Mouse (Mus musculus) lung, embryonic 14.5 days (tissue): ENCODE measurements at regions not wholly inside any gene's neighbourhood (a gene's known extent, or its start where the extent isn't known, plus 50 kb on each side); places are given as distances from the start of the nearest gene placed in this dataset.

Experiments used
- ATAC-seq: fragments of 200-750 bp; cut with Nextera tagmentation; 2 replicates; pipeline ENCODE4 v1.8.0; 2017; ENCODE audit warnings: mild to moderate bottlenecking, moderate TSS enrichment, moderate library complexity; ENCODE audit not compliant: insufficient read depth
- DNase-seq: peaks from one replicate; pipeline ENCODE4 v3.0.0-alpha.2; 2015
- H3K27ac ChIP-seq: fragments of 300-500 bp; sonication (generic); 2 replicates; pipeline ENCODE4 v1.5.1; 2014; ENCODE audit warnings: low read depth, mild to moderate bottlenecking, moderate library complexity
- H3K27me3 ChIP-seq: fragments of 300-500 bp; sonication (generic); 2 replicates; pipeline ENCODE4 v1.6.1; 2014; ENCODE audit warnings: low read length, control low read depth; ENCODE audit not compliant: insufficient read depth
- H3K36me3 ChIP-seq: fragments of 300-500 bp; sonication (generic); 2 replicates; pipeline ENCODE4 v1.6.1; 2014; ENCODE audit warnings: control low read depth; ENCODE audit not compliant: insufficient read depth
- H3K4me1 ChIP-seq: fragments of 300-500 bp; sonication (generic); 2 replicates; pipeline ENCODE4 v1.6.1; 2014; ENCODE audit warnings: antibody characterized with exemption, control low read depth; ENCODE audit not compliant: insufficient read depth
- H3K4me2 ChIP-seq: fragments of 300-500 bp; sonication (generic); 2 replicates; pipeline ENCODE4 v1.6.1; 2014; ENCODE audit warnings: mild to moderate bottlenecking
- H3K4me3 ChIP-seq: fragments of 300-500 bp; sonication (generic); 2 replicates; pipeline ENCODE4 v1.5.1; 2014; ENCODE audit warnings: low read depth, low read length
- H3K9ac ChIP-seq: fragments of 300-500 bp; sonication (generic); 2 replicates; pipeline ENCODE4 v1.6.1; 2014
- H3K9me3 ChIP-seq: fragments of 300-500 bp; sonication (generic); 2 replicates; pipeline ENCODE4 v1.6.1; 2016; ENCODE audit warnings: low read depth, low read length, control low read depth
- CTCF ChIP-seq: IDR thresholded peaks from 2 replicates; pipeline ENCODE4 v1.5.1; 2016; ENCODE audit warnings: antibody characterized with exemption, low read depth
- WGBS: fragments of 180-500 bp; shearing (Covaris S2); extraction: QIAGEN DNeasy Blood & Tissue Kit; methylation state at CpG from one replicate; pipeline ENCODE4 v1.1.7; 2014; 5-methylcytosine and 5-hydroxymethylcytosine counted together

DNA sequence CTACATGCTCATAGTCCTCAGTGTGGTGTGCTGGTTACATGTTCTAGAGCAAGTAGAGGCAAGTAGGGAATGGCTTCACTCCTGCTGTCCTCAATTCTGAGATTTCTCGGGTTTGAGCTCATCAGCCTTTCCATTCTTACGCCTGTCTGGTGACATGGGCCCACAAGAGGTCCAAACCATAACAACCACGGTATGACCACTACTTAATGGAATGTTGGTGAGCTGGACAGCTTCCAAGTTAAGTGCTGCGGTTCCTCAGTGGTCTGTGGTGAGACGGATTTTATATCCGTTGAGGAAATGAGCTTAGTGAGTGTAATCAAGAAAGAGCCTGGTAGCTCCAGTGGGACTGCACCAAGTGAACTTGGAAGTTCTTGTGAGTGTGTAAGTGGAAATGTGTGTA is 381.6 kb downstream of the 1810013L24Rik start:
- Histone ChIP-seq H3K27me3 (no peaks in the 10 kb centered on the region), H3K36me3 (no peaks in the 10 kb centered on the region), H3K4me1 (no peaks in the 10 kb centered on the region), H3K27ac (no peak overlapping the region), H3K4me3 (no peak overlapping the region), H3K9ac (no peak overlapping the region), H3K9me3 (no peaks in the 10 kb centered on the region), H3K4me2 (no peak overlapping the region)
- no peak for ATAC-seq
- no peak for TF ChIP-seq CTCF
- peak; percentile 30 for DNase-seq
- WGBS = 40% methylated on average over 6 of the region's 6 CpGs

DNA sequence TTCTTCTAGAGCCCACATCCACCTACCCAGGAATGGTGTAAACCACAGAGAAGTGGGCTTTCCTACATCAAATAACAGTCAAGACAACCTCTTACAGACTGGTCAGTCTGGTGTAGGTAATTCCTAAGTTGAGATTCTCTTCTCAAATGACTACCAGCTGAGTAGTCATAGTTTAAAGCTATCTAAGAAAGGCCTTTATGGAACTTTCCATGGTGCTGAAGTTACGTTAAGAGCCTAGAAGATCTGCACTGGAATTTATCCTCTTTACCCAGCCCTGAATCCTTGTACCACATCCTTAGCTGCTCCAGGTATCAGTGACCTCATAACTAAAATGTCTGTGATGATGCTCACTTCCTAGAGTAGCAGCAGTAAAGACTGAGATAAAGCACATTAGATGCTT is 385.2 kb downstream of the 1810013L24Rik start:
- DNase-seq (peak; percentile 72), ATAC-seq (no peak)
- Histone ChIP-seq H3K4me3 (no peak overlapping the region), H3K9me3 (no peaks in the 10 kb centered on the region), H3K4me2 (no peak overlapping the region), H3K9ac (no peak overlapping the region), H3K27ac (no peak overlapping the region), H3K36me3 (no peaks in the 10 kb centered on the region), H3K27me3 (no peaks in the 10 kb centered on the region), H3K4me1 (no peaks in the 10 kb centered on the region)
- WGBS = 36% methylated on average over 1 of the region's 1 CpGs
- no peak for TF ChIP-seq CTCF

DNA sequence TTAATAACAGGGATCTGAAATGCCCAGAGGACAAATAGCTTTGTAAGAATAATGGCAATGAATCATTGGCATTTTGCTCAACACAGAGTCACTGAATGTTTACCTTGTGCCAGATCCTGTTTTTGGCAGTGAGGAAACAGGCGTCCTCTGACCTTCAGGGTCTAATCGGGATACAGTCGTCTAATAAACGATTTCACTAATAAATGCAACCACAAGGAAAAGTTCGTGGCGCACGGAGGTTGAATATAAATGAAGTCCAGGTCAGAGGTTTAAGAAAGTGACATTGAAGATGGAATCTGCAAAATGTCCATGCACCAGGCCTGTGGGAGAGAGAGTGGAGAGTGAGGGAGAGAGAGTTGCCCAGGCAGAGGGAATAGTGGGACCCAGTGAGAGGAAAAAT is 387.5 kb downstream of the 1810013L24Rik start:
- Histone ChIP-seq H3K9me3 (no peaks in the 10 kb centered on the region), H3K27me3 (no peaks in the 10 kb centered on the region), H3K36me3 (no peaks in the 10 kb centered on the region), H3K27ac (no peak overlapping the region), H3K4me3 (no peak overlapping the region), H3K4me2 (no peak overlapping the region), H3K9ac (no peak overlapping the region), H3K4me1 (no peaks in the 10 kb centered on the region)
- TF ChIP-seq CTCF = no peak
- ATAC-seq (no peak), DNase-seq (no peak)
- WGBS = 70% methylated on average over 7 of the region's 7 CpGs

DNA sequence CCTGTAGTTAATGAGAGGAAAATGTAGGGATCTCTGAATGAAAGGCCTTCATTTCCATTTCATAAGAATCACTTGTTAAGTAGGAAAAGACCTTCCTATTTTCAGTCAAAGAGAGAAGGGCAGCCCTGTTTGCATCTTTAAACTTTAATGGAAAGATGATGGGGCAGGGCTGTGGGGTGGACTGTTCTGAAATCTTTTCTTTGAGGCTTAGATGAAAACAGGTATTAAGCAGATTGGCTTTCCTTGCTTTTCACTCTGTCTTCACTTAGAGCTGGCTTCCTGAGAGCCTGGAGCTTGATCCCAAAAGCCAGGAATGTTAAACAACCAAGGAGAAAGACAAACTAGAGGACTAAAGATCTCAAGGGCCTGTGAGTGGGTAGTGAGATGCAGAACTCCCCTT is 400.3 kb downstream of the 1810013L24Rik start:
- Histone ChIP-seq H3K4me3 (no peak overlapping the region), H3K9me3 (no peaks in the 10 kb centered on the region), H3K9ac (no peak overlapping the region), H3K36me3 (no peaks in the 10 kb centered on the region), H3K27ac (no peak overlapping the region), H3K4me1 (no peaks in the 10 kb centered on the region), H3K4me2 (no peak overlapping the region), H3K27me3 (no peaks in the 10 kb centered on the region)
- TF ChIP-seq CTCF = no peak
- no peak for ATAC-seq
- peak; percentile 3 for DNase-seq

DNA sequence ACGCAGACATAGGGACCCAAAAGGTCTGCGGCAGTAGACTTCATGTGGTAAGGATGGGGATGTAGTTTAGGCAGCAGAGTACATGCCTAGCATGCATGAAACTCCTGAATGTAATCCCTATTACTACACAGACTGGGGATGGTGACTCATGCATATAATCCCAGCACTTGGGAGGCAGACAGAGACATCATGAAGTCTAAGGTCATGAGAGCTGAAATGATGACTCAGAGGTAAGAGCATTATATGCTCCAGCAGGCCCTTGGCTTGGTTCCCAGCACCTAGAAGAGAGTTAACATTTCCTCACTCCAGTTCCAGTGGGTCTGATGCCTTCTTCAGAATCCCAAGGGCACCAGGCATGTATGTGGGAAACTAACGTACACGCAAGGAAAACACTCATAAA is 412.2 kb downstream of the 1810013L24Rik start:
- Histone ChIP-seq H3K4me2 (no peak overlapping the region), H3K9ac (no peak overlapping the region), H3K27ac (no peak overlapping the region), H3K27me3 (no peaks in the 10 kb centered on the region), H3K4me3 (no peak overlapping the region), H3K4me1 (no peaks in the 10 kb centered on the region), H3K36me3 (no peaks in the 10 kb centered on the region), H3K9me3 (no peaks in the 10 kb centered on the region)
- no peak for ATAC-seq
- 89% methylated on average over 4 of the region's 4 CpGs for WGBS
- DNase-seq = no peak
- TF ChIP-seq CTCF = no peak

DNA sequence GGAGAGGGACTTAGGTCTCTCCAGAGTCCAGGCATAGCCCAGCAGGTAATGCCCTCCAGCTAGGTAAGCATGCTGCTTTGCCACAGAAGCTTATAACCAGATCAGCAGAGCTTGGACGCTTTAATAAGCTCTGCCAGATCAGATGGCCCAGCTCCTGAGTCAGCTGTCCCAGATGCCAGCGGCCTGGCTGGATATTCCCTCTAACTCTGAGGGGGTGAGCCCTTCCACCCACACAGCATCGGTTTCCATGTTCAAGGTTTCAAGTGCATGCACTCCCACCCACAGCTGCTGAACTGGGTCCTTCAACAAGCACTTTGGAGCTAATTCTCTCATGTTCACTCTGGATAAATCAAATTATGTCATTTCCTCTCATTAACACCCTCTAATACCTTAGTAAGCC is 417.3 kb downstream of the 1810013L24Rik start:
- Histone ChIP-seq H3K27ac (no peak overlapping the region), H3K9me3 (no peaks in the 10 kb centered on the region), H3K36me3 (no peaks in the 10 kb centered on the region), H3K9ac (no peak overlapping the region), H3K4me1 (no peaks in the 10 kb centered on the region), H3K27me3 (no peaks in the 10 kb centered on the region), H3K4me2 (no peak overlapping the region), H3K4me3 (no peak overlapping the region)
- no peak for ATAC-seq
- 58% methylated on average over 3 of the region's 3 CpGs for WGBS
- no peak for DNase-seq
- TF ChIP-seq CTCF = no peak

DNA sequence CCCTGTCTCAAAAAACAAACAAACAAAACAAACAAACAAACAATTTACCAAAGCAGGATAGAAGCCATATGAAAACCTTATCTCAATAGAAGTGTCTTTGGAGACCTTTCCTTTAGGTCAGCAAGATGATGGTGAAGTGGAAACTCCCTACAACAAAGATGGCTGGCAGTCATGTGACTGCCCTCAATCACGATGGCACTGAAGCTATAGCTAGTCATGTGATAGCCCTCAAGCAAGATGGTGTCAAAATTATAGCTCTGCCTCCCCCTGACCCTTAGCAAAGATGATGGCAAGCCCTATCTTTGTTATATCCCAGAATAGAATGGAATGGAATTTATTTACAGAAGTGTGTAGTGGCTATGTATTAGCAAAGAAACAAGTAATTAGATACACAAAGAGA is 423.2 kb downstream of the 1810013L24Rik start:
- no peak overlapping the region for H3K27ac ChIP-seq
- no peak for DNase-seq
- WGBS = 82% methylated on average over 1 of the region's 1 CpGs
- H3K4me3 ChIP-seq = no peak overlapping the region
- no peaks in the 10 kb centered on the region for H3K36me3 ChIP-seq
- H3K9me3 ChIP-seq = no peaks in the 10 kb centered on the region
- TF ChIP-seq CTCF = no peak
- no peaks in the 10 kb centered on the region for H3K4me1 ChIP-seq
- no peak for ATAC-seq
- no peak overlapping the region for H3K4me2 ChIP-seq
- H3K27me3 ChIP-seq = no peaks in the 10 kb centered on the region
- H3K9ac ChIP-seq = no peak overlapping the region

DNA sequence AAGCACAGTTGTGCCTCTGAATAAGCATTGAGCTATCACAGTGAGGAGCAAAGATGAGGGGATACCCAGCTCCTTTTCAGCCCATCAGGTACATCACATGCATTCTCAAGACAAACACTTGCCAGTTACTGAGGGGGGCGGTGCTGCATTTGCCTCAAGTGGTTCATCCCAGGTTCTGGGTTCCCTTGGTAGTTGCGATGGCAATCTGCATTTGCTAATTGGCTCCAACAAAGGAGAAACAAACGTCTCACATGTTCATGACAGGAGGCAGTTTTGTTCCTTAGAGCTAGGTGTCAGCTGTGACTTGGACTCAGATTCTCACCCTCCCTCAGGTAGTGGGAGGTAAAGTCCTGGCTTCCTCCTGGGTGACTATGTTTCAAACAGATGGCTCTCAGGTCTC is 425.5 kb downstream of the 1810013L24Rik start:
- ATAC-seq (no peak), DNase-seq (no peak)
- Histone ChIP-seq H3K9me3 (no peaks in the 10 kb centered on the region), H3K4me3 (no peak overlapping the region), H3K9ac (no peak overlapping the region), H3K27ac (no peak overlapping the region), H3K4me1 (no peaks in the 10 kb centered on the region), H3K4me2 (no peak overlapping the region), H3K36me3 (no peaks in the 10 kb centered on the region), H3K27me3 (no peaks in the 10 kb centered on the region)
- TF ChIP-seq CTCF = no peak
- WGBS = 37% methylated on average over 3 of the region's 3 CpGs
